Mouse (Mus musculus): ENCODE data around the gene Nop9. TPM values are rescaled to one million over a fixed set of nuclear protein-coding genes. Genes with fewer than 3 reads are reported as not detected.

The Nop9 gene
- polyA plus RNA-seq, 1 experiment: not detected

- H3K4me1 ChIP-seq (ENCODE audit: control insufficient read depth, insufficient read depth, low read length): peaks cover 4% of the 10 kb centered on the region; the same call in 1 of the 2 replicates
- H3K27ac ChIP-seq (ENCODE audit: insufficient read depth, low read depth, low read length): no peak overlapping the region
- H3K4me3 ChIP-seq (ENCODE audit: insufficient read depth, low read depth, low read length): no peak overlapping the region
- 80% methylated on average over 11 of the region's 11 CpGs for WGBS
- TF ChIP-seq CTCF (IDR thresholded peaks at IDR 0.05; ENCODE audit: insufficient read depth, low read depth, low read length) (no peak), POLR2A (IDR thresholded peaks at IDR 0.05; ENCODE audit: insufficient read depth, low read depth, low read length) (no peak)
Observed at GRCm38 (mm10) chr14:55777806-55778205, 32.3 kb downstream of the Nop9 start.

- Histone ChIP-seq H3K4me1 (ENCODE audit: control insufficient read depth, insufficient read depth, low read length) (peaks cover 9% of the 10 kb centered on the region), H3K4me3 (ENCODE audit: insufficient read depth, low read depth, low read length) (no peak overlapping the region), H3K27ac (ENCODE audit: insufficient read depth, low read depth, low read length) (no peak overlapping the region)
- TF ChIP-seq CTCF (IDR thresholded peaks at IDR 0.05; ENCODE audit: insufficient read depth, low read depth, low read length): no peak
- no peak for TF ChIP-seq POLR2A (IDR thresholded peaks at IDR 0.05; ENCODE audit: insufficient read depth, low read depth, low read length)
- WGBS: 92% methylated on average over 15 of the region's 15 CpGs
Observed at GRCm38 (mm10) chr14:55778686-55779085, 33.2 kb downstream of the Nop9 start.

- 64% methylated on average over 16 of the region's 16 CpGs for WGBS
Observed at GRCm38 (mm10) chr14:55779656-55780055, 34.2 kb downstream of the Nop9 start.

GRCm38 (mm10) chr14:55780736-55781135 lies 35.2 kb downstream of the Nop9 start:
- Histone ChIP-seq H3K4me1 (ENCODE audit: control insufficient read depth, insufficient read depth, low read length) (peaks cover 13% of the 10 kb centered on the region), H3K4me3 (ENCODE audit: insufficient read depth, low read depth, low read length) (no peak overlapping the region), H3K27ac (ENCODE audit: insufficient read depth, low read depth, low read length) (no peak overlapping the region)
- WGBS: 84% methylated on average over 11 of the region's 11 CpGs
- TF ChIP-seq CTCF (IDR thresholded peaks at IDR 0.05; ENCODE audit: insufficient read depth, low read depth, low read length): no peak
- TF ChIP-seq POLR2A (IDR thresholded peaks at IDR 0.05; ENCODE audit: insufficient read depth, low read depth, low read length): no peak

More at GRCm38 (mm10) chr14:55779656-55780055, 34.2 kb downstream of the Nop9 start:
- no peak overlapping the region for H3K4me3 ChIP-seq (ENCODE audit: insufficient read depth, low read depth, low read length)
- peaks cover 13% of the 10 kb centered on the region for H3K4me1 ChIP-seq (ENCODE audit: control insufficient read depth, insufficient read depth, low read length)
- H3K27ac ChIP-seq (ENCODE audit: insufficient read depth, low read depth, low read length): no peak overlapping the region
- TF ChIP-seq CTCF (IDR thresholded peaks at IDR 0.05; ENCODE audit: insufficient read depth, low read depth, low read length) (no peak), POLR2A (IDR thresholded peaks at IDR 0.05; ENCODE audit: insufficient read depth, low read depth, low read length) (no peak)

- TF ChIP-seq CTCF (IDR thresholded peaks at IDR 0.05; ENCODE audit: insufficient read depth, low read depth, low read length) (peak; percentile 43; the same call in 1 of the 2 replicates), POLR2A (IDR thresholded peaks at IDR 0.05; ENCODE audit: insufficient read depth, low read depth, low read length) (no peak)
- H3K27ac ChIP-seq (ENCODE audit: insufficient read depth, low read depth, low read length): no peak overlapping the region
- 13% methylated on average over 14 of the region's 14 CpGs for WGBS
- H3K4me1 ChIP-seq (ENCODE audit: control insufficient read depth, insufficient read depth, low read length): peaks cover 13% of the 10 kb centered on the region
- no peak overlapping the region for H3K4me3 ChIP-seq (ENCODE audit: insufficient read depth, low read depth, low read length)
Observed at GRCm38 (mm10) chr14:55781310-55781709, 35.8 kb downstream of the Nop9 start.

- Histone ChIP-seq H3K4me3 (ENCODE audit: insufficient read depth, low read depth, low read length) (no peak overlapping the region), H3K27ac (ENCODE audit: insufficient read depth, low read depth, low read length) (no peak overlapping the region), H3K4me1 (ENCODE audit: control insufficient read depth, insufficient read depth, low read length) (peaks cover 13% of the 10 kb centered on the region)
- WGBS: 60% methylated on average over 9 of the region's 9 CpGs
- no peak for TF ChIP-seq CTCF (IDR thresholded peaks at IDR 0.05; ENCODE audit: insufficient read depth, low read depth, low read length)
- no peak for TF ChIP-seq POLR2A (IDR thresholded peaks at IDR 0.05; ENCODE audit: insufficient read depth, low read depth, low read length)
Observed at GRCm38 (mm10) chr14:55782361-55782960, 37.0 kb downstream of the Nop9 start.

- 2% methylated on average over 31 of the region's 31 CpGs for WGBS
- no peak overlapping the region for H3K27ac ChIP-seq (ENCODE audit: insufficient read depth, low read depth, low read length)
- H3K4me1 ChIP-seq (ENCODE audit: control insufficient read depth, insufficient read depth, low read length): peaks cover 13% of the 10 kb centered on the region
- H3K4me3 ChIP-seq (ENCODE audit: insufficient read depth, low read depth, low read length): peak overlapping the region; percentile 25; the same call in 1 of the 2 replicates
- TF ChIP-seq CTCF (IDR thresholded peaks at IDR 0.05; ENCODE audit: insufficient read depth, low read depth, low read length) (no peak), POLR2A (IDR thresholded peaks at IDR 0.05; ENCODE audit: insufficient read depth, low read depth, low read length) (no peak)
Observed at GRCm38 (mm10) chr14:55783171-55783957, 37.9 kb downstream of the Nop9 start.

- 10% methylated on average over 13 of the region's 13 CpGs for WGBS
- peaks cover 17% of the 10 kb centered on the region for H3K4me1 ChIP-seq (ENCODE audit: control insufficient read depth, insufficient read depth, low read length)
- H3K4me3 ChIP-seq (ENCODE audit: insufficient read depth, low read depth, low read length): peak within 1 kb of the TSS; percentile 25; the same call in 1 of the 2 replicates
- H3K27ac ChIP-seq (ENCODE audit: insufficient read depth, low read depth, low read length): no peak within 1 kb of the TSS
- TF ChIP-seq POLR2A (IDR thresholded peaks at IDR 0.05; ENCODE audit: insufficient read depth, low read depth, low read length): no peak
- TF ChIP-seq CTCF (IDR thresholded peaks at IDR 0.05; ENCODE audit: insufficient read depth, low read depth, low read length): no peak
Observed at GRCm38 (mm10) chr14:55783958-55784235, 38.4 kb downstream of the Nop9 start, which contains the start of gene Adcy4. Adcy4 (minus strand) TSS chr14:55784095.

- Histone ChIP-seq H3K4me1 (ENCODE audit: control insufficient read depth, insufficient read depth, low read length) (peaks cover 17% of the 10 kb centered on the region), H3K4me3 (ENCODE audit: insufficient read depth, low read depth, low read length) (no peak overlapping the region), H3K27ac (ENCODE audit: insufficient read depth, low read depth, low read length) (no peak overlapping the region)
- TF ChIP-seq POLR2A (IDR thresholded peaks at IDR 0.05; ENCODE audit: insufficient read depth, low read depth, low read length): no peak
- no peak for TF ChIP-seq CTCF (IDR thresholded peaks at IDR 0.05; ENCODE audit: insufficient read depth, low read depth, low read length)
- WGBS: 38% methylated on average over 6 of the region's 6 CpGs
Observed at GRCm38 (mm10) chr14:55785195-55785594, 39.7 kb downstream of the Nop9 start.
